Mouse (Mus musculus): ENCODE measurements at regions not wholly inside any gene's neighbourhood (a gene's known extent, or its start where the extent isn't known, plus 50 kb on each side); places are given as distances from the start of the nearest gene placed in this dataset.

DNA sequence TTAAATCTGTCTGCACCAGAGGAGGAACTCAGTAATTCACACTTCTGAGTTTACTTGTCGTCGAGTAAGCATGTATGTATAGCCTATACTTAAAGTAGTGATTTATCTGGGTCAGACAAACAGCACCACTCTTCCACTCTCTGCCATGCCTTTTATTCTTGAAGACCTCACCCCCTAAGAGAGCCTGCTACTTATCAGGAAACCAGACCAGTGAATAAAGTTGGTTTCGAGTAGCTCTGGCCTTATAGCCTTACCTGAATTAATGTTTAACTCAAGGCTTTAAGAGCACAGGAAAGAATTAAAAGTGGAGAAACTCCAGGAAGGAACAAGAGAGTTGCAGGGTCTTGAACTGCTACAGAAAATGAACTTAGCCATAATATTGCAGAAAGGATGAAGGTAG lies 398.1 kb downstream of the Lmo4 start:
- TF ChIP-seq POLR2A (IDR thresholded peaks at IDR 0.05; ENCODE audit: low read depth, low read length), result no peak
- no peak for TF ChIP-seq CTCF (IDR thresholded peaks at IDR 0.05; ENCODE audit: extremely low read depth, insufficient read length, insufficient replicate concordance, low read depth, low read length)

Data from small intestine, adult 2 months (tissue).